Mouse (Mus musculus) neural tube, embryonic 15.5 days (tissue): ENCODE data around the gene Dhrs11. TPM values are rescaled to one million over a fixed set of nuclear protein-coding genes. Genes with fewer than 3 reads are reported as not detected.
A peak's percentile ranks its signal among the peaks of the same experiment; 100 is the strongest.
"Not testable (repeated sequence)": the region's sequence is repeated elsewhere in the genome, so short reads cannot be mapped to it uniquely, and the experiment has no call there.

Source experiments
- ATAC-seq: fragments of 200-750 bp; cut with Nextera tagmentation; 2 replicates; pipeline ENCODE4 v1.8.0; 2017; ENCODE audit warnings: mild to moderate bottlenecking, moderate TSS enrichment, moderate library complexity; ENCODE audit not compliant: low FRiP score
- H3K27ac ChIP-seq: fragments of 300-500 bp; sonication (generic); replicated peaks from 2 replicates; pipeline ENCODE4 v1.5.1; 2015; ENCODE audit warnings: mild to moderate bottlenecking, inconsistent platforms
- H3K27me3 ChIP-seq: fragments of 300-500 bp; sonication (generic); replicated peaks from 2 replicates; pipeline ENCODE4 v1.6.1; 2015; ENCODE audit warnings: inconsistent platforms
- H3K36me3 ChIP-seq: fragments of 300-500 bp; sonication (generic); 2 replicates; pipeline ENCODE4 v1.6.1; 2015; ENCODE audit warnings: inconsistent platforms
- H3K4me1 ChIP-seq: fragments of 300-500 bp; sonication (generic); 2 replicates; pipeline ENCODE4 v1.6.1; 2015; ENCODE audit warnings: inconsistent platforms
- H3K4me2 ChIP-seq: fragments of 300-500 bp; sonication (generic); 2 replicates; pipeline ENCODE4 v1.6.1; 2015; ENCODE audit warnings: inconsistent platforms, mild to moderate bottlenecking, moderate library complexity
- H3K4me3 ChIP-seq: fragments of 300-500 bp; sonication (generic); replicated peaks from 2 replicates; pipeline ENCODE4 v1.5.1; 2015; ENCODE audit warnings: mild to moderate bottlenecking, inconsistent platforms
- H3K9ac ChIP-seq: fragments of 300-500 bp; sonication (generic); replicated peaks from 2 replicates; pipeline ENCODE4 v1.6.1; 2015; ENCODE audit warnings: mild to moderate bottlenecking, inconsistent platforms
- H3K9me3 ChIP-seq: fragments of 300-500 bp; sonication (generic); replicated peaks from 2 replicates; pipeline ENCODE4 v1.6.1; 2016; ENCODE audit warnings: inconsistent platforms
- WGBS: fragments of 180-500 bp; shearing (Covaris S2); methylation state at CpG from one replicate; pipeline ENCODE4 v1.1.7; 2015; ENCODE audit warnings: mixed read lengths; 5-methylcytosine and 5-hydroxymethylcytosine counted together
- polyA plus RNA-seq: library from polyadenylated mRNA; unstranded; fragments of >200 nt; fragmentation: Nextera tagmentation; extraction: Ambion mirVana; gene quantifications from 2 replicates; pipeline ENCODE4 v1.2.1, GENCODE M21; 2015

Dhrs11 gene
- 11.8 and 16.2 TPM in 2 replicates for polyA plus RNA-seq

DNA sequence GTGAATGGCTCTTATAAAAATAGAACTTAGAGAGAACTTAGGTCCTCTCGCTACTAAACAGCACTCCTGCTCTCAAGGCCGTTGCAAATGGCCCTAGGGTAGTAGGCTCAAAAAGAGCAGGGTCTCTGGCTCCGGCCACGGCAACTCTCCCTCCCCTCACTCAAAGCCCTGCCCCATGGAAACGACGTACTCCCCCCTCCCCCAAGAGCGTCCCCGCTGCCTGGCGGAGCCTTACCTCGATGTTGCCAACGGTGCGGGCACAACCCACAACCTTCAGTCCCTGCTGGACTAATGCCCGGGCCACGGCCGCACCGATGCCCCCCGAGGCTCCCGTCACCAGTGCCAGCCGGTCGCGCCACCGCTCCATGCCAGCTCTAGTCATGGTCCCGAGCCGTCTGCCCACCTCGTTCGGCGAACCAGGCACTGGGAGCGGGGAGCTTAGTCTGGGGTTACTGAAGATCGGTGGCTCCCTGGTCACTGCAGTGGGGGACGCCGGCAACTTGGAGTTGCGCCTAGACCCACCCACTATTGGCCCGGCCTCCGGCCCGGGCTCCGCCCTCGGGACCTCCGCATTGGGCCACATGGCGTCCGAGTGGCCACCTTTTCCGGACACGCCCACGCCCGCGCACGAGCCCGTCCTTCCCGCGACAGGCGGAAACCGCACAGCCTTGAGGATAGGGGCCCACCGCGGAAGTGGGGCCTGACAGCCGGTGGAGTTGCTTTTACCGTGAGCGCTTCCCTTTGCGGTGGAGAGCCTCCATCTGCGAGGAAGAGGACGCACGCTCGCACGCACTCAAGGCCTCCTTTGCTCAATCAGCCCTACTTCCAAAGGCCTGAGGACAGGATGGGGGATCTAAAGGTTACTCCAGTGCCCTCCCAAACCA, at the start of gene Dhrs11:
TSS of gene Dhrs11 (minus strand) at position 479 of the 884 bp plus-strand sequence.
- Histone ChIP-seq H3K9ac (peak within 1 kb of the TSS; percentile 67), H3K27ac (peak within 1 kb of the TSS; percentile 77), H3K4me1 (peaks cover 23% of the 10 kb centered on the region), H3K36me3 (peaks cover 18% of the 10 kb centered on the region), H3K4me2 (peak within 1 kb of the TSS; percentile 92), H3K9me3 (no peaks in the 10 kb centered on the region), H3K4me3 (peak within 1 kb of the TSS; percentile 62), H3K27me3 (no peaks in the 10 kb centered on the region)
- under 1% methylated on average over 62 of the region's 62 CpGs for WGBS
- ATAC-seq, result peak; percentile 92

DNA sequence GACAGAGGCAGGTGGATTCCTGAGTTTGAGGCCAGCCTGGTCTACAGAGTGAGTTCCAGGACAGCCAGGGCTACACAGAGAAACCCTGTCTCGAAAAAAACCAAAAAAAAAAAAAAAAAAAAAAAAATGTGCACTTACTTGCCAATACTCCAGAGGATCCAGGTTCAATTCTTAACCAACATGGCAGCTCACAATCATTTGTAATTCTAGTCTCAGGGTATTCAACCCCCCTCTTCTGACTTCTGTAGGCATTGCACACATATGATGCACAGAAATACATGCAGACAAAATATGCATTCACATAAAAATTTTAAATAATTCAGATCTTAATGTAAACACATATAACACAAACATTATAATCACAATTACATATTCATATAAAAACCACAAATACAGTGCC, 47.2 kb upstream of the Dhrs11 start:
- not testable (repeated sequence) for H3K4me2 ChIP-seq, ATAC-seq, H3K27me3 ChIP-seq, H3K9me3 ChIP-seq, H3K36me3 ChIP-seq, H3K9ac ChIP-seq, H3K27ac ChIP-seq, H3K4me3 ChIP-seq
- 88% methylated on average over 1 of the region's 1 CpGs for WGBS
- H3K4me1 ChIP-seq, result peaks cover 16% of the 10 kb centered on the region

DNA sequence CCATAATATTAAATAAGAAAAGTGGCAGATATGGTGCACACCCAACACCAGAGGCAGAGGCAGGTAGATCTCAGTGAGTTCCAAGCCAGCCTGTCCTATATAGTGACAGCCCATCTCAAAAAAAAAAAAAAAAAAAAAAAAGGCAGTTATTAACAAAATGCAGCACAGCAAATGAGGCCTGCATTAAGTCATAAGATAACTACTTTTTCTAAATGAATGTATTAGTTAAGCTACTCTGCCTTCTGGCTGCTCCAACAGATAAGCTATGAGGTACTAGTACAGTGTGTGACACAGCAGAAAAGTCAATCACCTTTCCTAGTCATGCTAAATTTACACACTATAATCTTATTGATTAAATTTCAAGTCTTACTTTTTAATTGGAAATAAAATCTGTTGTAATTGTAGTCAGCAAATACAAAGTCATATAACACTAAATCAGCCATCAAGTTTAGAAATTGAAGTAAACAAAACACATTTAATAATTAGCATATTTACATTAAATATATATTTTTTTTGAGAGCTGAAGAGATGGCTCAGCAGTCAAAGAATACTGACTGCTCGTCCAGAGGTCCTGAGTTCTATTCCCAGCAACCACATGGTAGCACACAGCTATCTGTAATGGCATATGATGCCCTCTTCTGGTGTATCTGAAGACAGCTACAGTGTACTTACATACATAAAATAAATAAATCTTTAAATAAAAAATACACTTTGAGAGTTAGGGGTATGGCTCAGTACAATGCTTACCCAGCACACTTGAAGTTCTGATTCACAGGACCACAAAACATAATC, 44.4 kb upstream of the Dhrs11 start:
- no peak overlapping the region for H3K4me2 ChIP-seq
- no peaks in the 10 kb centered on the region for H3K36me3 ChIP-seq
- H3K9ac ChIP-seq, result no peak overlapping the region
- peaks cover 10% of the 10 kb centered on the region for H3K4me1 ChIP-seq
- H3K9me3 ChIP-seq, result no peaks in the 10 kb centered on the region
- ATAC-seq, result no peak
- WGBS, result 66% methylated on average over 1 of the region's 1 CpGs
- no peak overlapping the region for H3K27ac ChIP-seq
- H3K27me3 ChIP-seq, result no peaks in the 10 kb centered on the region
- H3K4me3 ChIP-seq, result no peak overlapping the region

DNA sequence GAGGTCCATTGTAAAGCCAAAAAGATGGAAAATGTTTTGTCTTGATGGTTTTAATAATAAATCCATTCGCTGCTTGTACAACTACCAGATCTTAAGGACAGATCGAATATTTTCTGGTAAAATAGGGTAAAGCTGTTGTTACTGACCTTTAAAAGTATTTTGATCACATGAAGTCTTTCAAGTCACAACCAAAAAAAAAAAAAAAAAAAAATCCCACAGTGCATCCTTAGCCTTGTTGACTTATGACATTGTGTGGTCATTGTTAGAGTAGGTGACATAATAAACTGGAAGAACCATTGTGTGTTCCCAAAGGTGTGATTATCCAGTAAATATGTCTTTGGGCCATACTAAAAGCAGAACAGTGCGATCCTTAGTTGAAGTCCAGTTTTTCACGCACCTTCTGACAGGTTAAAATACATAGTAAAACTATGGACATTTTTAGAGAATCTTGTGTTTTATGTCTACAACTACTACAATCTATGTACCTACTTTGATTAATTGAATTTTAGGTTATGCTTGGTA, 42.8 kb upstream of the Dhrs11 start:
- H3K27ac ChIP-seq, result peak overlapping the region; percentile 99
- no peaks in the 10 kb centered on the region for H3K36me3 ChIP-seq
- no peaks in the 10 kb centered on the region for H3K27me3 ChIP-seq
- no peaks in the 10 kb centered on the region for H3K9me3 ChIP-seq
- peak overlapping the region; percentile 96 for H3K9ac ChIP-seq
- WGBS, result 70% methylated on average over 4 of the region's 4 CpGs
- H3K4me2 ChIP-seq, result peak overlapping the region; percentile 64
- H3K4me1 ChIP-seq, result peaks cover 20% of the 10 kb centered on the region
- H3K4me3 ChIP-seq, result peak overlapping the region; percentile 87
- no peak for ATAC-seq

DNA sequence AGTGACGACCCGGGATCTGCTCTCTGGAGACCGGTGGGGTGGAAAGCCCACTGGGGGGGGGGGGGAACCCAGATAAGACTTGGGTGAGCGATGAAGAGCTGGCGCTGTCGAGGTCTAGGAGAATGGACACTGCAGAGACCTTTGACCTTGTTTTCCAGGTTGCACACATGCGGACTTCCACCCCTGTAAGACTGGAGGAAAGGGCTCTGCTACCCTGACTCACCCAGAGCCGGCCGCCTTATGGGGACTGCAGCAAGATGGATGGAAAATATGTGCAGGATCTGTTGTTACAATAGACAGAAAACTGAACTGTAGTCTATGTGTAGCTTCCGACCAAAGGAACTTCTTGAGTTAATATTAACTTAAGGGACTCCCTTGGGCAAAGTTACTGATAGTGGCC, 42.3 kb upstream of the Dhrs11 start:
- Histone ChIP-seq H3K9ac (peak overlapping the region; percentile 96), H3K4me1 (peaks cover 23% of the 10 kb centered on the region), H3K9me3 (no peaks in the 10 kb centered on the region), H3K4me2 (peak overlapping the region; percentile 64), H3K27ac (peak overlapping the region; percentile 99), H3K36me3 (no peaks in the 10 kb centered on the region), H3K4me3 (peak overlapping the region; percentile 87), H3K27me3 (no peaks in the 10 kb centered on the region)
- under 1% methylated on average over 10 of the region's 10 CpGs for WGBS
- peak; percentile 62 for ATAC-seq

DNA sequence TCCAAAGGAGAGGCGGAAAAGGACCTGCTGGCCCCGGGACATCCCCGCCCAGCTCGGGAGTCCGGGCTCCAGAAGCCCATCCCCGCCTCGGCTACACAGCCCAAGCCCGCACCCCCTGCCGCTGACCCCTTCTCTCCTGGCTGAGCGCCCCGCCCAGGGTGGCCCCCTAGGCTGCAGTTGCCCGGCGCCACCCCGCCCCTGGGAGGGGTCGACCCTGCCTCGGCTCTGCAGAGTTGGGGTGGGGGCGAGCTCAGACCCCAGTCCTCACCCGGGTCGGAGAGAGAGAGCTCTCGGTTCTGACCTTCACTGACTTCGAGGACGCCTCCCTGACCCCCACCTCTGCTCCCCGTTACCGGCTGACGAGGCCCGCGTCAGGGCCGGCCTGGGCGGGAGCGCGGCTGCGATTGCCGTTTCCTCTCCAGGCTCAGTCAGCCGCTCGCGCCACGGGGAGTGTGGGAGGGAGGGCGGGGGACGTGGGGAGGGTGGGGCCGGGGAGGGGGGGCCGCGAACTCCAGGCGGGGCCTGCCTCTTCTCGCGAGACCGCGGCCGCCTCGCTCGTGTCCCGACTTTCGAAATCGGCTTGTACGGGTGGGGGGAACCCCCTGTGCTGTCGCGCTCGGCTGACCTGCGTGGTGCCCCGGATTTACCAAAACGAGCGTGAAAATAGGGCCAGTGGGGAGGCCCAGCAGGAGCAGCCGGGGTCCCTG, 41.7 kb upstream of the Dhrs11 start, which contains the start of gene Ggnbp2:
TSS of gene Ggnbp2 (minus strand) at position 481 of the 707 bp plus-strand sequence.
- H3K36me3 ChIP-seq, result no peaks in the 10 kb centered on the region
- H3K9me3 ChIP-seq, result no peaks in the 10 kb centered on the region
- H3K4me2 ChIP-seq, result peak within 1 kb of the TSS; percentile 88
- peak within 1 kb of the TSS; percentile 99 for H3K27ac ChIP-seq
- no peaks in the 10 kb centered on the region for H3K27me3 ChIP-seq
- H3K9ac ChIP-seq, result peak within 1 kb of the TSS; percentile 96
- peak within 1 kb of the TSS; percentile 87 for H3K4me3 ChIP-seq
- peak; percentile 89 for ATAC-seq
- under 1% methylated on average over 54 of the region's 62 CpGs for WGBS
- peaks cover 23% of the 10 kb centered on the region for H3K4me1 ChIP-seq

DNA sequence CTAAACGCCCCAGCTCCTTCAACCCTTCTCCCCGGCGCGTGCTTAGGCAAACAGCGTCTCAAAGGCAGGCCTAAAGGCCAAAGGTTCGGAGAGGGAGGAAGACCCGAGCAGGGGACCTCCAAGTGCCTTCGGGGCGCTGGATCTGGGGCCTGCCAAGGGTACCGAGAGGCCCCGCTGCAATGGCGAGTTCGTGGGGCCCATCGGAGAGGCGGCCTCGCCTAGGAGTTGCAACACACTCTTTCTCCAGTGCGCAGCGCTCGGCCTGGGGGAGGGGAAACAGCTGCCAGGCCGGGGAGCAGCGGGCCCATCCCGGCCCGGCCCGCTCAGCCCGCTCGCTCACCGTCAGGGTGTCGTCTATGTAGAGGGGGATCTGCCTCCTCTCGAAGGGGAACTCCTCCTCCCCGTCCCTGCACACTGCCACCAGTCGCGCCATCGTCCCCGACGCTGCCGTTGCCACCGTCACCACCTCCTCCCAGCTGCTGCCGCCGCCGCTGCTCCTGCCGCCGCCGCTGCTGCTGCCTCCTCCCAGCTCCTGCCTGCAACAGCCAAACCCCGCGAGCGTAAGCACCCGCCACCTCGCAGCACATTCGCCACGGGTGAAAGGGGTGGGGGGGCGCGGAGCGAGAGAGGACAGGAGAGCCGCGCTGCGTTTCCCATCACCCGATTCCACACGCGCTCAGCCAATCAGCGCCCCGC, 40.9 kb upstream of the Dhrs11 start:
- no peaks in the 10 kb centered on the region for H3K9me3 ChIP-seq
- H3K36me3 ChIP-seq, result no peaks in the 10 kb centered on the region
- peak overlapping the region; percentile 88 for H3K4me2 ChIP-seq
- H3K4me1 ChIP-seq, result peaks cover 23% of the 10 kb centered on the region
- peak overlapping the region; percentile 99 for H3K27ac ChIP-seq
- peak overlapping the region; percentile 87 for H3K4me3 ChIP-seq
- under 1% methylated on average over 52 of the region's 61 CpGs for WGBS
- H3K27me3 ChIP-seq, result no peaks in the 10 kb centered on the region
- H3K9ac ChIP-seq, result peak overlapping the region; percentile 92
- ATAC-seq, result peak; percentile 86

DNA sequence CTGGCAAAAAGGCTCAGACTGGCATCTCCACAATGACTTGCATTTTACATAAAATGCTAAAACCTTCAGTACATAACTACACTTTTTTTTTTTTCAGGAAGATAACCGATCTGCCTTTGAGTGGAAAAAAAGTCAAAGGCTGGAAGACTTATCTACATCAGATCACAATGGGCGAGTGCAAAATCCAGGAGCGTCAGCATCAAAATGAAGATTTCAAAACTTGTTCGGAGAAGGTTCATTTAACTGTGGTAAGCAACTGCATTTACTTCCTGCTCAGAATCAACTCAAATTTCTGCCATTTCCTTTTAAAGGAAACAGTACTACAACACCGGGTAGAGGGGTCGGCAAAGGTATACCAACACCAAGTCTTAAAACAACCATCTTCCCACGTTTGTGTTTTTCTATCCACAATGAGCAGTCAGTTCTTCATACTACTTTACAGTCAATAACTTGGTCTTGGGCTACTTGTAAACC, 40.0 kb upstream of the Dhrs11 start:
- H3K9me3 ChIP-seq, result no peaks in the 10 kb centered on the region
- H3K27ac ChIP-seq, result 0 out of 2 replicates have a peak overlapping the region, but pooled peaks have one; percentile 99
- peak overlapping the region; percentile 88 for H3K4me2 ChIP-seq
- peaks cover 23% of the 10 kb centered on the region for H3K4me1 ChIP-seq
- H3K36me3 ChIP-seq, result no peaks in the 10 kb centered on the region
- H3K27me3 ChIP-seq, result no peaks in the 10 kb centered on the region
- H3K4me3 ChIP-seq, result peak overlapping the region; percentile 87
- 20% methylated on average over 7 of the region's 7 CpGs for WGBS
- ATAC-seq, result no peak
- peak overlapping the region; percentile 92 for H3K9ac ChIP-seq

DNA sequence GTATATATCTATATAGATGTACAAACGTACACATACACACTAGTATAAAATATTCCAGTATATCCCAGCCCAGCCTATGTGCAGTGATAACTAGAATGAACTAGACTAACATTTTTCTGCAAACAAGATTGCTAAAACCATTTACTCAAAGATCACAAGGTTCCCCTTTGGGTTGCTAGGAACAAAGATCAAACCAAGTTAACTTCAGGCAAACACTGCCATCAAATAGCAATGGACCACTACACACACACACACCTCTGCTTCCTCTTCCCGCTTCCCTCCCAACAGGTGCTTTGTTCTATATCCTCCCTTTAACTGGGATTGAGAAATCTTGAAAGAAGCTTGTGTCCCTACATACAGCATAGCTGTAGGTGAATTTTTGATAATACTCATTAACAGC, 38.8 kb upstream of the Dhrs11 start:
- H3K4me3 ChIP-seq, result no peak overlapping the region
- no peak overlapping the region for H3K4me2 ChIP-seq
- ATAC-seq, result no peak
- no peaks in the 10 kb centered on the region for H3K9me3 ChIP-seq
- WGBS, result 92% methylated on average over 2 of the region's 2 CpGs
- no peaks in the 10 kb centered on the region for H3K27me3 ChIP-seq
- peaks cover 23% of the 10 kb centered on the region for H3K4me1 ChIP-seq
- no peak overlapping the region for H3K9ac ChIP-seq
- H3K27ac ChIP-seq, result no peak overlapping the region
- no peaks in the 10 kb centered on the region for H3K36me3 ChIP-seq

DNA sequence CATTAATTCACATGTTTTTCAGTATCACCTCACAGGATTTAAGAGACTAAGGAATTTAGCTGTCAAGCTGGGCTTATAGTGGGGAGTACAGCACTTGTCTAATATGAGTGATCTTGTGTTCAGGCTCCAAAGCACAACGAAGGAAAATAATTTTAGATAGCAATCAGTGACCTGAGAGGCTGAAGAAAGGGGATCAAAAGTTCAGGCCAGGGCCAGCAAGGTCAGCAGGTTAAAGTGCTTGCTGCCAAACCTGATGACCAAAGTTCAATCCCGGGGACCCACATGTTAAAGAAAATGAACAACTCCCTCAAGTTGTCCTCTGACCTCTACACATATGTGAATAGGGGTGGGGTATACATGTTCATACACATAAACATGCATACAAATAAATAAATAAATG, 36.5 kb upstream of the Dhrs11 start:
- Histone ChIP-seq H3K9me3 (no peaks in the 10 kb centered on the region), H3K4me1 (peaks cover 20% of the 10 kb centered on the region), H3K9ac (no peak overlapping the region), H3K36me3 (peaks cover 4% of the 10 kb centered on the region), H3K4me2 (no peak overlapping the region), H3K27ac (no peak overlapping the region), H3K27me3 (no peaks in the 10 kb centered on the region), H3K4me3 (no peak overlapping the region)
- ATAC-seq, result no peak
- 79% methylated on average over 2 of the region's 2 CpGs for WGBS
